21 mouse cellular contexts compared by ENCODE assay signal in genomic region chr2:80205074-80205727, GRCm38 (mm10).
"Had no signal": no experiment of that assay in that cellular context is flagged by ENCODE, and none has a peak within 500 bp of the region (broad histone marks: within the 10 kb centered on the region; RNA-seq: fewer than 3 reads in every experiment).

No protein-coding gene starts in this region.

- DNase-seq: gastrocnemius, adult 2 months; gastrocnemius, postnatal 10 days; gastrocnemius, postnatal 25 days; kidney, adult 11 months; kidney, adult 2 months; kidney, adult 9 months; kidney, postnatal 14 days; kidney, postnatal 36 days; layer of hippocampus, adult 9-11 months; layer of hippocampus, postnatal 36 days; left cerebral cortex, postnatal 4 days had no signal

- H3K9ac ChIP-seq: heart, embryonic 12.5 days; hindbrain, embryonic 13.5 days; hindbrain, embryonic 15.5 days; kidney, embryonic 15.5 days; limb, embryonic 13.5 days had no signal

- H3K36me3 ChIP-seq: heart, embryonic 10.5 days; heart, embryonic 12.5 days; hindbrain, embryonic 13.5 days; hindbrain, embryonic 15.5 days; kidney, embryonic 15.5 days; limb, embryonic 13.5 days had no signal

- H3K4me2 ChIP-seq: heart, embryonic 12.5 days; hindbrain, embryonic 13.5 days; hindbrain, embryonic 15.5 days; kidney, embryonic 15.5 days; limb, embryonic 13.5 days had no signal

- H3K27ac ChIP-seq: gastrocnemius, adult 2 months; heart, embryonic 10.5 days; hindbrain, embryonic 13.5 days; hindbrain, embryonic 15.5 days; hindbrain, postnatal 0 days; kidney, embryonic 15.5 days; kidney, postnatal 0 days; limb, embryonic 13.5 days had no signal

- H3K27me3 ChIP-seq: heart, embryonic 12.5 days; hindbrain, embryonic 13.5 days; hindbrain, embryonic 15.5 days; kidney, embryonic 15.5 days; limb, embryonic 13.5 days had no signal

- H3K4me3 ChIP-seq: gastrocnemius, adult 2 months; heart, embryonic 10.5 days; heart, embryonic 12.5 days; hindbrain, embryonic 13.5 days; hindbrain, embryonic 15.5 days; kidney, embryonic 15.5 days; limb, embryonic 13.5 days had no signal

- H3K9me3 ChIP-seq: heart, embryonic 10.5 days; heart, embryonic 12.5 days; hindbrain, embryonic 13.5 days; hindbrain, embryonic 15.5 days; kidney, embryonic 15.5 days; limb, embryonic 13.5 days had no signal

- ATAC-seq: forebrain, embryonic 16.5 days; hindbrain, postnatal 0 days; intestine, embryonic 16.5 days had no signal

- H3K4me1 ChIP-seq: heart, embryonic 10.5 days; hindbrain, embryonic 13.5 days; hindbrain, embryonic 15.5 days; kidney, embryonic 15.5 days; limb, embryonic 13.5 days had no signal
